Mouse (Mus musculus) skeletal muscle tissue, adult 2 months (tissue): Measurements from ENCODE around the gene Tmem234.
A peak's percentile ranks its signal among the peaks of the same experiment; 100 is the strongest.

Experiments
- DNase-seq: peaks from one replicate; pipeline ENCODE4 v3.0.0-alpha.2; 2012; ENCODE audit warnings: low read depth, low spot score

Gene Tmem234

GRCm38 (mm10) chr4:129622120-129622802 lies 21.8 kb downstream of the Tmem234 start:
- no peak for DNase-seq

- no peak for DNase-seq
Measured at GRCm38 (mm10) chr4:129622803-129623535, 22.5 kb downstream of the Tmem234 start.

DNA sequence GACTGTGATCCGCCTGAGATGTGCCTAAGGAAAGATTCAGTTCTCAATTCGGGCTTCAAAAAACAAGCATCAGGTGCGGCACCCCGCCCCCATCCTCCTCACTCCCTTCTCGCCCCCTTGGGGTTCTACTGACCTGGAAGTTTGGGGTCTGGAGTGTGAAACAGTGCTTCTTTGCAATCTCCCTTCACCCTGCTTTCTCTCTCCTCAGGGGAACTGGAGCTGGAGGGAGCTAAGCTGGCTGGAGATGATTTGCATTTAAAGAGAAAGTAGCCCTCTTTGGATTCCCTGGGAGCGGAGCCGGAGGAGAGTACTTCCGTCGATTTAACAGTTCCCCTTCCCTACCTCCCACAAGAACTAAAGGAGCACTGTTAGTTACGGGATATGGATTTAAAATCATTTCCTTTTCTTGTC lies 23.2 kb downstream of the Tmem234 start, which contains the start of gene Ccdc28b:
TSS of gene Ccdc28b (minus strand) at position 267 of the 411 bp plus-strand sequence.
- DNase-seq = no peak

- peak; percentile 95 for DNase-seq
Measured at GRCm38 (mm10) chr4:129624281-129625028, 24.0 kb downstream of the Tmem234 start.

DNA sequence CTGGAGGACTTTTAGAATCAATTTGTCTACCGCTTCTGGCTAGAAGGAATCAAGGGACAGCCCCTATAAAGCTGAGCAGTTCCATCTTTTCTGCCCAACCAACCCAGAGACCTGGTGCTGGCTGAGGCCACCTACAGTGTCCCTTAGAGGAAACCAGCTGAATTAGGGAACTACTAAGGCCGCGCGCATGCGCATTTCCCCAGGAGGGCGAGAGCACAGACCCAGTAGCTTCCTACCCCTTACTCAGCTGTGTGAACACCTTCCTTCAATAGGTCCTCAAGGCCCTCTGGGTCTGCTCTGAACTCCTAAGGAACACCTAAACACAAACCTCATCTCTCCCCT lies 24.5 kb downstream of the Tmem234 start:
- peak; percentile 74 for DNase-seq

DNA sequence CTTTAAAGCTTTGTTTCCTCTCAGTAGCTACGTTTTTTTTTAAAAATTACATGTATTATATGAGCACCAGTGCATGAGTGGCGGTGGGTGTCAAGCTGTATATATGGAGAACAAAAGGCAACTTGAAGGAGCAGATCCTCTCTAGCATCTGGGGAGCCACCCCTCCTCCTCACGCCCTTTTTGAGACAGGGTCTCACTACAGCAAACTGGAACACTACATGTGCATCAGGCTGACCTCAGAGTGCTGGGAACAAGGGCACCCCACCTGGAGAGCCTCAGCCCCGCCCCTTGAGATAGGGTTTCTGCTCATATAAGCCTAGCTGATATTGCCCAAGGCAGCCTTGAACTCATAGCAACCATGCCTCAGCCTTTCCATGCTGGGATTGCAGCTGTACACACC lies 25.0 kb downstream of the Tmem234 start:
- no peak for DNase-seq

GRCm38 (mm10) chr4:129626035-129626434 lies 25.6 kb downstream of the Tmem234 start:
- DNase-seq = no peak

- DNase-seq = no peak
Measured at GRCm38 (mm10) chr4:129630944-129631343, 30.5 kb downstream of the Tmem234 start.

GRCm38 (mm10) chr4:129631867-129632266 lies 31.4 kb downstream of the Tmem234 start:
- no peak for DNase-seq

DNA sequence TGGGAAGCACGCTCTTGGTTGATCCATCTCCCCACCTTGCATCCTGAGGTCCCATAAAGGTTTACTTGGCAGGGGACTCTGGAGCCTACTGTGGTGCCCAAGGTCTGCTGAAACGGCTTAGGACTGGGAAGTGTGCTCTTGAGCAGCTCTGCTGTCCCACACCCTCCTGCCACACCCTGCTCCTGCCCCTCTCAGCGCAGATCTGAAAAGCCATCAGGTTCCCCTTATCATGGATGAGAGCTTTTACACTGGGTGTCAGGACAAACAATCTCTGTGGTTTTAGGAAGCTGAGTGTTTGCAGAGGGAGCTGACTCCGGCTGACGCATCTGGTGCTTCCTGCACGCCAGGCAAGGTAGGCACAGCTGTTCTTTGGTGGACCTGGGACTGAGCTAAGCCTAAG lies 33.4 kb downstream of the Tmem234 start:
- DNase-seq = no peak

DNA sequence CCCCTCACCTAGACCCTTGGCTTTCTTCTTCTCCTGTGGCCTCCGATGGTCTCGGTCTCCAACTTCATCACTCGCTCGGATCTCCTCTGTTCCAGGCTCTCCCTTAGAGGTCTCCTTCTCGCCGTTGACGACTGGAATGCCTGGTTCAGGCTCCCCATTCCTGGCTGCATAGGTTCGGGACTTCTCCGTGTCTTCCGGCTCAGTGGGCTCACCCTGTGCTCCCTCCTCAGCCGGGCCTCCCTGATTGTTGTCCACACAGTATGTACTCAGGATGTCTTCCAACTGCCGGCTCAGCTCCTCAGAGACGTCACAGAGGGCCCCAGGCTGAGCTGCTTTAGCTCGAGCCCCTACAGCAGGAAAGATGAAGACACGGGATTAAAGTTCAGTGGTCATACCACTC lies 38.8 kb downstream of the Tmem234 start:
- no peak for DNase-seq

DNA sequence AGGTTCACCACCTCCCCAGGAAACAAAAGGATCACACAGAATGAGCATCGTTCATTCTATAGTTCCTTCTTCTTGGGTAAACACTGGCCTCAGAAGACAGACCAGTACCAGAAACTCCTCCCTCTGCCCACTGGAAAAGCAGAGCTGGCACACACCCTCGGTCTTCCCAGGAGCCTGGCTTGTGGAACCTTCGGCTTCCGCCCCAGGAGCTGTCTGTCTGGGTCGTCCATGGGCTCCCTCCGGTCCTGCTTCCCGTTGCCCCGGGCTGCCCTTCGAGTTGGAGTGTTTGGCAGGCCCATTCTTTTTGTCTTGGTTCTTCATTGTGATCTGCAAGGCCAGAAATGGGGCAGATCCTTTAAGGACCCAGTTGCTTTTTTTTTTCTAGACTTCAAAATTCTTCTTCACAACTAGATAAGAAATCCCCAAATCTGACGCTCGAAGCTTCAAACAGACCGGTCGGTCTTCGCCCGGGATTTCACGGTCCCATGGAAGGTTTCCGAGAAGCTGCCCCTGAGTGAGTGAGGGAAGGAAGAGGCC lies 39.7 kb downstream of the Tmem234 start:
- DNase-seq = no peak

GRCm38 (mm10) chr4:129640638-129641467 lies 40.4 kb downstream of the Tmem234 start, which contains the start of gene Txlna:
Txlna (minus strand) TSS chr4:129641065.
- peak; percentile 94 for DNase-seq

DNA sequence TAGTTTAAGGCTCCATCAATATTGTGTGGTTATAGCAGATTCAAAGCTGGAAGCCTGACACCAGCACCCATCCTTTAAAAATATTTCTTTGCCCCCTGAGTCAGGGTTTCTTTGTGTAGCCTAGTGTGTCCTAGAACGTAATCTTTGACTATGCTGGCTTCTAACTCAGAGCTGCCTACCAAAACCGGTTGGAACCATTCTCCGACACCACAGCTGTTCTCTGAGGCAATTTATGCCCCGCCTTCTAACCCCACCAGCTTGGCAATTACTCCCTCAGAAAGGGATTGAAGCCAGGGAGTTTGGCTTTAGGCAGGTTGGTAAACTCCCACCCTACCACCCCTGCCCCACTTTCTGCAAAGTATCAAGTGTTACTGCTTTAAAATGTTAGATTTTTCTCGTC lies 41.3 kb downstream of the Tmem234 start:
- DNase-seq = no peak

GRCm38 (mm10) chr4:129645204-129645603 lies 44.7 kb downstream of the Tmem234 start:
- DNase-seq = no peak

DNA sequence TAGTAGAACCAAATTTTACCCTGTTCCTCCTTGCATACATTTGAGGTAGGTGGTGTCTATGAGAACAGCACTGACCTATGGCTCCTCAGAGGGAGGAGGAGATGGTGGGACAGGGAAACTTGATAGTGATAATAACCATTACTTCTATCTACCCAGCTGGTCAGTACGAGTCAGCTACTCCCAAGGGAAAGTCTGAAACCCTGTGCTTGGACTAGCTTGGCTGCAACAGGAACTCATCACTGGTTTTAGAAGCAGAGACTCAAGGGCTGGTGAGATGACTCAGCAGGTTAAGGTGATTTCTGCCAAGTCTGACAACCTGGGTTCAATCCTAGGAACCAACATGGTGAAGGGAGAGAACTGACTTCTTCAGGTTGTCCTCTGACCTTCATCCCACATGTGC lies 48.2 kb downstream of the Tmem234 start:
- DNase-seq = no peak

DNA sequence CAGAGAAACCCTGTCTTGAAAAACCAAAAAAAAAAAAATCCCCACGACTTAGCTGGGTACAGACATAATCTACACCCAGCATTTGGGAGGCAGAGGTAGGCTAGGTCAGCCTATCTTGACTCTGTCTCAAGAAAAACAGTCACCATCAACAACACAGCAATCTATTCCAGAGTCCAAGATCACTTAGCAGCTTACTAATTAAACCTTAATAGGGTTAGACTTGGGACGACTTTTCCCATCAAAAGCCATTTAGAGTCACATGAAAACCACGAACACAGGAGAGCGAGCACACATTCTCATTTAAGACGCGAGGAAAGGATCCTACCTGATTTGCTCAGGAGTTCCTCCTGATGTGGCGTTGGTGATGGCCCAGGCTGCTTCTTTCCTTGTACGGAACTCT lies 49.9 kb downstream of the Tmem234 start:
- no peak for DNase-seq

- no peak for DNase-seq
Measured at GRCm38 (mm10) chr4:129654770-129655169, 54.3 kb downstream of the Tmem234 start.

DNA sequence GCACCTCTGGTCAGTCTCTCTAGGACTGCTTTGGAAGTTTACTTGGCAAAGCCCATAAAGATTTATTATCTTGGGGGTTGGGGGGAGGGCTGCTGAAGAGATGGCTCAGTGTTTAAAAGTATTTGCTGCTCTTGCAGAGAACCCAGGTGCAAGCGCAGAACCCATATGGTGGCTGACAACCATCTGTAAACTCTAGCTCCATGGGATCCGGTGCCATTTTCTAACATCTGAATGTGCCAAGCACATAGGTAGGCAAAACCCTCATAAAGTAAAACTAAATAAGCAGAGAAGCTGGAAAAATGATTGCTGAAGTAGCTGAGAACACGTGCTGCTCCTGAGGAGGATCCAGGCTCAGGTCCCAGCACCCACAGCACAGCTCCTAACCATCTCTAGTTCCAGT lies 61.1 kb downstream of the Tmem234 start:
- DNase-seq = no peak

DNA sequence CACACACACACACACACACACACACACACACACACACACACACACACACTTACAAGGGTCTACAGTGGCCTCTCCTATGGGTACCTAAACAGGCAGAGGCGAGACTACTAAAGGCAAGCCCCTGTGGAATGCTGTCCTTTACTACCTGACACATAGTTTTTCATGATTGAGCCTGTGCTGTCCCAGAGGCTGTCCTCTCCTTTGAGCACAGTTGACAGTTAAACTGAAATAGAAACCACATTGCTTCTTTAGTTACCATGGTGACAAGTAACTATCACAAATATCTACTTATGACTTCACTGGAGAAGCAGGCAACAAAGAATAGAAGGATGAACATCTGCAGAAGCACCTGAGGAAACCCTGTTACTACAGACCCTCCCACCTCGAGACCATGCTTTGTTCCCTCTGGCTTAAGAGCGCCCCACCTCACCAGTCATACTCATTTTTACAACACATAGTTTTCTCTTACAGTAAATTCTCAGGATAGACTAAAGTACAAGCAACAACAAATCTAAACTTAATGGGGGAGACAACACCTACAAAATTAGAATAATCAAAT lies 61.9 kb downstream of the Tmem234 start:
- DNase-seq = no peak

DNA sequence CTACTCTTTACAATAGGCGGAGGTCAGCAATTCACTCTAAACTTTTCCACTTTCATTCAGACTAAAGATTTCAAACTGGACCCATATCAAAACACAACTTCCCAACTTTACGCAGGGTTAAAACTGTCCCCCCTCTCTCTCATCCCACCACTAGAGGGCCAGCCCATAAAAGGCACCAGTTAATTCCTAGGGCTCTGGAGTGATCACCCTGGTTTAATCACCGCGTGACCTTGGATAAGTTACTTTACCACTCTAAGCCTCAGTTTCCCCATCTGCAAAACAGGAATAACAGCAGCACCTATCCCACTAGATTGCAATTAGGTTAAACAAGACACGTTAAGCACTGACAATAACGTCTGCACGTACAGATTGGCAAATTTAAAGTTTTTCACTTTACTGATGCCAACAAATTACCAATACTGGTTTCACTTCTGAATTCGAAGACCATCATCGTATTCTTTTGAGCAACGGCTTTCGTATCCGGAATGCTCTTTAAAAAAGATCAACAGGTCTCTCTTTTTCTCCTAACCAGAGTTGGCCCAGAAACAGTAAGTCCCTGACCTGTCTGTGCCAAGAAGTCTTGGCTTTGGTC lies 71.1 kb downstream of the Tmem234 start:
- DNase-seq = peak; percentile 11
